Mouse (Mus musculus): Measurements from ENCODE around the gene Dpm3. TPM values are rescaled to one million over a fixed set of nuclear protein-coding genes. Genes with fewer than 3 reads are reported as not detected.

The Dpm3 gene
- polyA plus RNA-seq, 1 experiment from 2014 or later: 64.5 TPM

DNA sequence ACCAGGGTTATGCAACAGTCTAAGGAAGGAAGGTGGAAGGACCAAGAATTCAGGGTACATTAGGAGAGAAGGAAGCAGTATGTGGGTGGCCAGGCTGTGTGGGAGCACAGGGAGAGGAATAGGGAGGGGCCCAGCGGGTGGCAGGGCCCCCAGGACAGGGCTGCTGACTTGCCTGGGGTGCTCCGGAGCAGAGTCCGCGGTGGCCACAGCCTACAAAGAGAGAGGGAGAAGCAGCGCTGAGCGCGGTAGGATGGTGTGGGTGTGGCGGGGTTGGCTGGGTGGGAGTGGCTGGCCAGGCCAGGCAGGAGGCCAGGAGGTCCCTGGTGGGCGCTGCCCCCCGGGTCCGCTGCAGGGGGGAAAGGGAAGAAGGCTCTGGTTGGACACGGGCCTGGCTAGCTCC is 20.7 kb upstream of the Dpm3 start:
- Histone ChIP-seq H3K27ac (ENCODE audit: low read length) (no peak overlapping the region), H3K9me3 (replicated peaks; ENCODE audit: control insufficient read depth, low read length, poor library complexity, severe bottlenecking) (no peaks in the 10 kb centered on the region), H3K4me2 (ENCODE audit: low read length) (no peak overlapping the region), H3K4me1 (ENCODE audit: control insufficient read depth, insufficient read depth, low read length) (peaks cover 13% of the 10 kb centered on the region), H3K36me3 (ENCODE audit: control insufficient read depth, insufficient read depth, low read length) (peaks cover 72% of the 10 kb centered on the region), H3K9ac (ENCODE audit: low read depth, low read length) (no peak overlapping the region), H3K4me3 (ENCODE audit: low read depth, low read length) (no peak overlapping the region), H3K27me3 (ENCODE audit: control insufficient read depth, insufficient read depth, low read depth, low read length) (no peaks in the 10 kb centered on the region)
- no peak for ATAC-seq
- WGBS: 62% methylated on average over 8 of the region's 12 CpGs

DNA sequence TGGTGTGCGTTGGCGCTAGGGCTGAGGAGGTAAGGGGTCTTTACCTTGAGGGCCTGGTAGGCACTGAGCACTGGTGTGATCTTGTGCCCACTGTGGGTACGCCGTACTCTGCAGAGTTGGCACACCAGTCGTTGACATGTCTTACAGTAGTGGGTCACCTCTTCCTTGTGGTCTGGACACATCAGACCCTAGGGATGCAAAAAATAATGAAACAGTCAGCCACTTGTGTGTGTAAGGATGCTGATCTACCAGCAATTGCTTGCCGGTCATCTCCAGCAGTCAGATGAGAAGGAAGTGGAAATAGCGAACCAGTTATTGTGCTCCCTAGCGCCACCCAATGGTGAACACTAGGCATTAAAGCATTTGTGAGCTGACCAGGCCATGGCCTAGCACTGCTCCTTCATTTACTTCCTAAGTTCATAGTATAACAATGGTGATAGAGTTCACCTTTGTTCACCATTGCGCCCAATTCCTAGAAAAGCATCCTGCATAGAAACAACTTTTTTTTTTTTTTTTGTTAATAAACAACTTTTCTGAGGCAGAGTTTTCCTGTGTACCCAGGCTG is 16.7 kb upstream of the Dpm3 start:
- Histone ChIP-seq H3K36me3 (ENCODE audit: control insufficient read depth, insufficient read depth, low read length) (peaks cover 39% of the 10 kb centered on the region), H3K27ac (ENCODE audit: low read length) (no peak overlapping the region), H3K9ac (ENCODE audit: low read depth, low read length) (no peak overlapping the region), H3K4me3 (ENCODE audit: low read depth, low read length) (no peak overlapping the region), H3K4me2 (ENCODE audit: low read length) (no peak overlapping the region), H3K9me3 (replicated peaks; ENCODE audit: control insufficient read depth, low read length, poor library complexity, severe bottlenecking) (no peaks in the 10 kb centered on the region), H3K4me1 (ENCODE audit: control insufficient read depth, insufficient read depth, low read length) (peaks cover 29% of the 10 kb centered on the region), H3K27me3 (ENCODE audit: control insufficient read depth, insufficient read depth, low read depth, low read length) (no peaks in the 10 kb centered on the region)
- ATAC-seq: no peak
- WGBS: 72% methylated on average over 9 of the region's 9 CpGs

DNA sequence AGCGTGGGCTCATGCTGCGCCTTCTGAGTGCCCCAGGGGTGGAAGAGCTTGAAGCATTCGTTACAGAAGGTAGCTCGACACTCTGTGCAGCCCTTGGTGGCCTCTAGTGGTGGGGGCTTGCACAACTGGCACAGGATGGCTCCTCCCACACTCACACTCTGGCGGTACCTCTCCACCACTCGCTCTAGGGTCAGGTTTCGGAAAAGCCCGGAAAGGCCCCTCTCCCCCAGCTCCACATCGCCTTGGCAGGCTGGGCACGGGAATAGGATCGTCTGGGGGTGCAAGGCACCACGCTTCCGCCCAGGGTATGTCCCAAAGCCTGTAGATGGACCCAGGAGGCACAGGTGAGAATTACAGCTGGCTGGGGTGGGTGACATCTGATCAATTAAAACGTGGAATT is 15.5 kb upstream of the Dpm3 start:
- ATAC-seq: no peak
- WGBS: 10% methylated on average over 14 of the region's 14 CpGs
- H3K36me3 ChIP-seq (ENCODE audit: control insufficient read depth, insufficient read depth, low read length): peaks cover 29% of the 10 kb centered on the region
- peak overlapping the region; percentile 86 for H3K9ac ChIP-seq (ENCODE audit: low read depth, low read length)
- H3K4me3 ChIP-seq (ENCODE audit: low read depth, low read length): peak overlapping the region; percentile 71
- H3K9me3 ChIP-seq (replicated peaks; ENCODE audit: control insufficient read depth, low read length, poor library complexity, severe bottlenecking): no peaks in the 10 kb centered on the region
- H3K4me2 ChIP-seq (ENCODE audit: low read length): peak overlapping the region; percentile 86
- peaks cover 31% of the 10 kb centered on the region for H3K4me1 ChIP-seq (ENCODE audit: control insufficient read depth, insufficient read depth, low read length)
- H3K27me3 ChIP-seq (ENCODE audit: control insufficient read depth, insufficient read depth, low read depth, low read length): no peaks in the 10 kb centered on the region
- H3K27ac ChIP-seq (ENCODE audit: low read length): 0 out of 2 replicates have a peak overlapping the region, but pooled peaks have one; percentile 19

DNA sequence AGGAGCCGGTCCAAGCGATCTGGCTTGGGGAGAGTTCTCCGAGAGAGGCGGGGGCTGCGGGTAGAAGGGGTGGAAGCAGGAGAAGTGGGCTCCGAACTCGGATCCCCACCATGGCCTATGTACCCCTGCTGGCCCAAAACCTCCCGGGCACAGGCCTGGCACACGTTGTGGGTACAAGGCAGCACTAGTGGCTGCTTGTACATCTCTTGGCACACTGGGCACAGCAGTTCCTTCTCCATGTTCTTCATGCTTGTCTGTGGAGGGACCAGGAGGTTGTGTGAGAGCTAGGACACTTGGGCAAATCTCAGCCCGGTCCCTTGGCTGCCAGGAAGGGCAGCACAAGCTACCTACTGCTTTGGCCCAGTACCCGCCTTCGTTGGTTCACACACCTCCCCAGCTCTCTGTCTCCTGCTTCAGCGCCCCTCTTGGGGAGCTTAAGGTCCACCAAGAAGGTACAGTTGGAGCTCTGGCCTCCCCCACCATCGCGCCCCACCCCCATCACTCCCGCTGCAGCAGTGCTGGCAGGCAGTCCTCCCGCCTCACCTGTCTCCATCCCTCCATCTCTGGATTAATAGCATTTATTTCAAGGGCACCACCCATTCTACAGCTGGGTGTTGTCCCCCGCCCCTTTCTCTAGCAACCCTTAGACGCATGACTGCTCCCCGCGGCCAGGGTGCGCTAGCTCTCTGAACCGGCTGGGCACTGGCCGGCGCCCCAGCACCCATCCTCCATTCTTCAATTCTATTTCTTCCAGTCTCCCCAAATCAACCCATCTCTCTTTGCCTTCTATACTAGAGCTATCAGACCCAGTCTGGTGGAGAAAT is 14.8 kb upstream of the Dpm3 start:
- Histone ChIP-seq H3K9me3 (replicated peaks; ENCODE audit: control insufficient read depth, low read length, poor library complexity, severe bottlenecking) (no peaks in the 10 kb centered on the region), H3K27me3 (ENCODE audit: control insufficient read depth, insufficient read depth, low read depth, low read length) (no peaks in the 10 kb centered on the region), H3K9ac (ENCODE audit: low read depth, low read length) (peak overlapping the region; percentile 86), H3K4me2 (ENCODE audit: low read length) (peak overlapping the region; percentile 86), H3K4me1 (ENCODE audit: control insufficient read depth, insufficient read depth, low read length) (peaks cover 31% of the 10 kb centered on the region), H3K36me3 (ENCODE audit: control insufficient read depth, insufficient read depth, low read length) (peaks cover 25% of the 10 kb centered on the region), H3K27ac (ENCODE audit: low read length) (peak overlapping the region; percentile 95), H3K4me3 (ENCODE audit: low read depth, low read length) (peak overlapping the region; percentile 71)
- ATAC-seq: peak; percentile 27
- WGBS: 11% methylated on average over 25 of the region's 25 CpGs

DNA sequence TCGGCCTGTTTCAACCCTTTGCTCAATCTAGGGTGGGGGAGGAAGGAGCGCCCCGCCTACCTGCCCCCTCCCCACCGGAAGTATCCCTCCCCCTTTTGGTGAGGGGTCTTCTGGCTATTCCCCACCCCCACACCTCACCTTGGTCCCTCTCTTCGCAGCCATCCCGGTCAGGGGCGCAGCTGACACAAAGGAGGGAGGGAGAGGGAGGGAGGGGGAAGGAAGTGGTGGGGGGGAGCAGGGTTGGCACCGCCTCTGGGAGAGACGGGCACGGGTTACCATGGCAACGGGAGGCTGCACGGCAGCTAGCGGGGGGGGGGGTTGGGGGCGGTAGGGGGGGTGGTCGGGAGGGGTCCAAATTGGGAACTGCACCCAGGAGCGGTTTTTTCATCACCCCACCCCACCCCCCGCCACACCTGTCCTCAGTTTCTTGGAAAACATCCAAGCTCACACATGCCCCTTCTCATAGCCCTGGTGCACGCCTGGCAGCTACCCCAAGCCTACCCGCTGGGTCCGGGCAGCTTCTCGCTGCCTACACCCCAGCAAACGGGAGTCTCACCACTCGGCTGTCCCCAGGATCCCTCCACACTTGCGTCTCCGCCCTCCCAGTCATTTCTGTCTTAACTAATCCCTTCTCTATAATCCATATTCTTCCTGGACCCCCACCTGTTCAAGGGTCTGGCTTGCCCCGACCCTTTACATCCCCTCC is 14.0 kb upstream of the Dpm3 start:
- no peaks in the 10 kb centered on the region for H3K9me3 ChIP-seq (replicated peaks; ENCODE audit: control insufficient read depth, low read length, poor library complexity, severe bottlenecking)
- peak overlapping the region; percentile 86 for H3K4me2 ChIP-seq (ENCODE audit: low read length)
- peak overlapping the region; percentile 86 for H3K9ac ChIP-seq (ENCODE audit: low read depth, low read length)
- no peaks in the 10 kb centered on the region for H3K27me3 ChIP-seq (ENCODE audit: control insufficient read depth, insufficient read depth, low read depth, low read length)
- H3K4me1 ChIP-seq (ENCODE audit: control insufficient read depth, insufficient read depth, low read length): peaks cover 31% of the 10 kb centered on the region
- H3K27ac ChIP-seq (ENCODE audit: low read length): peak overlapping the region; percentile 95
- 0% methylated on average over 12 of the region's 26 CpGs for WGBS
- H3K36me3 ChIP-seq (ENCODE audit: control insufficient read depth, insufficient read depth, low read length): peaks cover 19% of the 10 kb centered on the region
- ATAC-seq: peak; percentile 70
- peak overlapping the region; percentile 71 for H3K4me3 ChIP-seq (ENCODE audit: low read depth, low read length)

DNA sequence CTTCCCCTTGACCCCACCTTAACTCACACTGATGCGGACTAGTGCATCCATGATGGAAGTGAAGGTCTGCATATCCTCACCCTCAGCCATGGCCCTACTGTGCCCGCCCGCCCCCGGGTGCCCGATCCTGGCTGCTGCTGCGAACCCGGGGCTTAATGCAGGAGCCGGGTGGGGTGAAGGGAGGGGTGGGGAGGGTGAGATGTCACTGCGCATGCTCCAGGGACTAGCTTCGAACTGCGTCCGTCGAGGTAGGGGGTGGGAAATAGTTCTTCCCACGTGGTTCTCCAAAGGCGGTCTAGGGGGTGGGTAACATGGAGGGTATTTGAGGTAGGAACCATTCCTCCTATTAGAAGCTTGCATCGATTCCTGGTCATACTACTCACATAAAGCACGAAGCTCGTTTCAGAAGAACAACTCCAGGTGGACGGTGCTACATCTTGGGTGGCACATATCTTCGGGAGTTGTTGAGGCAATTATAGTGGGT is 13.4 kb upstream of the Dpm3 start, which contains the start of gene Krtcap2:
TSS of gene Krtcap2 (plus strand) at position 279 of the 484 bp plus-strand sequence.
- H3K36me3 ChIP-seq (ENCODE audit: control insufficient read depth, insufficient read depth, low read length): peaks cover 15% of the 10 kb centered on the region
- peak within 1 kb of the TSS; percentile 86 for H3K4me2 ChIP-seq (ENCODE audit: low read length)
- peak; percentile 78 for ATAC-seq
- H3K27ac ChIP-seq (ENCODE audit: low read length): peak within 1 kb of the TSS; percentile 95
- H3K4me1 ChIP-seq (ENCODE audit: control insufficient read depth, insufficient read depth, low read length): peaks cover 31% of the 10 kb centered on the region
- no peaks in the 10 kb centered on the region for H3K9me3 ChIP-seq (replicated peaks; ENCODE audit: control insufficient read depth, low read length, poor library complexity, severe bottlenecking)
- H3K9ac ChIP-seq (ENCODE audit: low read depth, low read length): peak within 1 kb of the TSS; percentile 86
- H3K27me3 ChIP-seq (ENCODE audit: control insufficient read depth, insufficient read depth, low read depth, low read length): no peaks in the 10 kb centered on the region
- H3K4me3 ChIP-seq (ENCODE audit: low read depth, low read length): peak within 1 kb of the TSS; percentile 71
- 1% methylated on average over 20 of the region's 20 CpGs for WGBS

DNA sequence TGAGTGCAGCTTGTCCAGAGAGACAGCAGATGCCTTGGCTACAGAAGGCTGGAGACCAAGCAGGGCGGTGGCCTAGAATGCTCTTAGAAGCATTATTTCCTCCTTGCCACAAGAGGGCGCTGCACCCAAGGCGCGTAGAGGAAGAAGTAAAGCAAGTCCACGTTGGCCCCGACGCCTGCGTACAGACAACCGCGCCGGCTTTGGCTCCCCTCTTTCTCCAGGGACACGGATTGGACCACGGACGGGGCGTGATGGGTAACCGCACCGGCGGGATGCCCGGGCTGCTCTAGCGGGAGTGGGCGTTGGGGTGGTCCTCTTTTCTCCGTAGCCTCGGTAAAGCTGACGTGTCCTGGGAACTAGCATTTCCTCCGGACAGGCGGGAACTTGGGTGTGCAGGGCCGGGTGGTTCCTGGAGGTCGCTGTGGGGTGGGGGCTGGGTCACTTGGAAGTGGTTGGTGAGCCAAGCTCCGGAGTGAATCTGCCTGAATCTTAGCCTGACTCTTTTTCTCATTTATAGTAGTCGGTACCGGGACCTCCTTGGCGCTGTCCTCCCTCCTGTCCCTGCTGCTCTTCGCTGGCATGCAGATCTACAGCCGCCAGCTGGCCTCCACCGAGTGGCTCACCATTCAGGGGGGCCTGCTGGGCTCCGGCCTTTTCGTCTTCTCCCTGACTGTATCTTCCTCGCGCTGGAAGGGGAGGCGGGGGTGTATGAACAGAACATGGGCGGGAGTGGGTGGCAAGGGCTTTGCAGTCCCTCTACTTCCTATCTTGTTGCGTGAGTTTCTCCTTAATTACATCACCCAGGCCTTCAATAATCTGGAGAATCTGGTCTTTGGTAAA is 12.7 kb upstream of the Dpm3 start, which contains the start of gene Trim46:
TSS of gene Trim46 (minus strand) at position 49 of the 840 bp plus-strand sequence.
- Histone ChIP-seq H3K4me2 (ENCODE audit: low read length) (peak within 1 kb of the TSS; percentile 86), H3K36me3 (ENCODE audit: control insufficient read depth, insufficient read depth, low read length) (peaks cover 8% of the 10 kb centered on the region), H3K4me1 (ENCODE audit: control insufficient read depth, insufficient read depth, low read length) (peaks cover 33% of the 10 kb centered on the region), H3K4me3 (ENCODE audit: low read depth, low read length) (peak within 1 kb of the TSS; percentile 71), H3K27me3 (ENCODE audit: control insufficient read depth, insufficient read depth, low read depth, low read length) (no peaks in the 10 kb centered on the region), H3K9ac (ENCODE audit: low read depth, low read length) (peak within 1 kb of the TSS; percentile 86), H3K9me3 (replicated peaks; ENCODE audit: control insufficient read depth, low read length, poor library complexity, severe bottlenecking) (no peaks in the 10 kb centered on the region), H3K27ac (ENCODE audit: low read length) (peak within 1 kb of the TSS; percentile 95)
- under 1% methylated on average over 42 of the region's 42 CpGs for WGBS
- peak; percentile 74 for ATAC-seq

DNA sequence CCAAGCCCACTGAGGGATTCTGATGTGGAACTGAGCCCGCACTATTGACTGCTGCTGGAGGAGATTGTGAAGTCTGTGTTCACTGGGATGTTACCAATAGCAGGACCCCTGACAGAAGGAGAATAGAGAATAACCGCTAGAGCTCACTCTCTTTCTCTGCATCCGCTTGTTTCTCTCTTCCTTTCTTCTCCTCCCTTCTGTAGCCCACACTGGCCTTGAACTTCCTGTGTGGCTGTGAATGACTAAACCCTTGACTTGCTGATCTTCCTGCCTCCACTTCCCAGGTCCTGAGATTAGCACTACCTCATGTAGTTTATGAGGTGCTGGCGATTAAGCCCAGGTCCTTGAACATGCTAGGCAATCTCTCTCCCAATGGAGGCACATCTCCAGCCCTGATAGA is 11.7 kb upstream of the Dpm3 start:
- no peak overlapping the region for H3K27ac ChIP-seq (ENCODE audit: low read length)
- H3K4me1 ChIP-seq (ENCODE audit: control insufficient read depth, insufficient read depth, low read length): peaks cover 30% of the 10 kb centered on the region
- H3K27me3 ChIP-seq (ENCODE audit: control insufficient read depth, insufficient read depth, low read depth, low read length): no peaks in the 10 kb centered on the region
- no peak for ATAC-seq
- WGBS: 91% methylated on average over 4 of the region's 4 CpGs
- no peak overlapping the region; the same call in 1 of the 2 replicates for H3K4me3 ChIP-seq (ENCODE audit: low read depth, low read length)
- H3K4me2 ChIP-seq (ENCODE audit: low read length): peak overlapping the region; percentile 86
- H3K9ac ChIP-seq (ENCODE audit: low read depth, low read length): no peak overlapping the region
- H3K9me3 ChIP-seq (replicated peaks; ENCODE audit: control insufficient read depth, low read length, poor library complexity, severe bottlenecking): no peaks in the 10 kb centered on the region
- peaks cover 2% of the 10 kb centered on the region; the same call in 1 of the 2 replicates for H3K36me3 ChIP-seq (ENCODE audit: control insufficient read depth, insufficient read depth, low read length)
